Mouse (Mus musculus) CD4-positive helper T cell, adult 2 months (primary cell): ENCODE measurements around the gene Mob1b.

Experiments
- DNase-seq: peaks from one replicate; pipeline ENCODE4 v3.0.0-alpha.2; 2012; ENCODE audit warnings: low read depth, missing footprints, low spot score

Mob1b gene

DNA sequence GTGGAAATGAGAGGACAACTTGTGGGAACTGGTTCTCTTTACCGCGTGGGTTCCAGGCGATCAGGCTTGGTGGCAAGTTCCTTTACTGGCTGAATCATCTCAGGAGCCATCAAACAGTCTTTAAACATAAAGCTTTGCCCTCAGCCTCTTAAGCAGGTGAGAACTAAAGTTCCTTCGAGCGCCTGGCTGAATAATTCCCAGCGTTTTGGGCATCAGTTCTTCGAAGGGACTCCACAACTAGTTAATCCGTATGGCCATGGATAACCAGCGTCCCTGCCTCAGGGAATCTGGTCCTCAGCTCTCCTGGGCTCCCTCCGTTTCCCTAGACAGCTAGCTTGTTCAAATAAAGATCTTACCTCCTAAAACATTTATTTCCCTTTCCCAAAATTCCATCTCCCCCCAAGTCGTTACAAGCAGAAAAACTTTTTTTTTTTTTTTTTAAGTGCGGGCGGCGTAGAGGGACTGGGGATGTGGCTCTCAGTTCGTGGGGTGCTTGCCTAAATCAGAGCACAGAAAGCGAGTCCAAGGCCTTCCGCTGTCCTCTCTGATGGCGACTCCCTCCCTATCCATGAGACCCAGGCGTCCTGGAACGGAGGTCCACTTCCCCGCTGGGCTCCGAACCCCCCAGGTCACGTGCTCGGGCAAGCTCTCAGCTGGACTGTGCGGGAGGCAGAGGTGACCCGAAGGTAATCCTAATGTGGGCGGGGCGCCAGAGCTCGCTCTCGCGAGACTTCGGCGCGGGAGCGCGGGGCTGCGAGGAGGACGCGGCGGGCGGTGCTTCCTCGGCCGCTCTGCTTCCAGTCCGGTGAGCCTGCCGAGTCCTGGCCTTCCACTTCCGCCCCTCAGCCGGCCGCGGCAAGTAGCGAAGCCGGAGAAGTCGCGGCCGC lies at the start of gene Mob1b:
Gene Mob1b (plus strand): TSS at position 740 of the 887 bp plus-strand sequence.
- DNase-seq = peak; percentile 95

DNA sequence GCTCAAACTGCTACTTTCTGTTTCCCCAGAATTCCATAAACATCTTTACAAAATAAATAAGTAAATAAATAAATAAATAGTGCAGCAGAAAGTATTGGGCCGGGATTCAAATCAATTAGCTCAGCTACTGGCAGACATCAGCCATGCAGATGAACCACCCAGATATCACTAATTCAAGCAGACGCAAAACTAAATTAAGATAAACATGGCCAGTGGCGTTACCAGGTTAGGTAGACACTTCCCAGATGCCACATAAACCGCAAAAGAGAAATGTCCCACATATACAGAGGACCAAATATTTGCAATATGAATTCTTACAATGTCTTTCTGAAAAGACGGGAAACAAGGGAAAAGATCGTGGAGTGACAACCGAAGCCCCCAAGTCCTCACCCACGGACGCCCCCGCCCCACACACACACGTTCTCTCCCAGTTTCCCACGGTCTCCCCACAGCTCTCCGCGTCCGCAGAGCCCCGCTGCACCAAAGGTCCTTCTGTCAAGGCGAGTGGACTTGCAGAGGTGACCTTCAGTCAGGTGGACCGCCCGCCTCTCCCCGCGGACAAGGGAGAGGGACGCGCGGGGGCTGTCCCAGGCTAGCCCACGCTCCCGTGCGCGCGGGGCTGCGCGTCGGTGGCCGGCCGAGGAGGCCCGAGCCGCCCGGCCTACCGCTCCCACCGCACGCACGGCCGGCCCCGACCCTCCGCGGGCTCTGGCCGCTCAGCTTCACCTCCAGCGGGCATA lies 45.8 kb upstream of the Mob1b start:
- no peak for DNase-seq

DNA sequence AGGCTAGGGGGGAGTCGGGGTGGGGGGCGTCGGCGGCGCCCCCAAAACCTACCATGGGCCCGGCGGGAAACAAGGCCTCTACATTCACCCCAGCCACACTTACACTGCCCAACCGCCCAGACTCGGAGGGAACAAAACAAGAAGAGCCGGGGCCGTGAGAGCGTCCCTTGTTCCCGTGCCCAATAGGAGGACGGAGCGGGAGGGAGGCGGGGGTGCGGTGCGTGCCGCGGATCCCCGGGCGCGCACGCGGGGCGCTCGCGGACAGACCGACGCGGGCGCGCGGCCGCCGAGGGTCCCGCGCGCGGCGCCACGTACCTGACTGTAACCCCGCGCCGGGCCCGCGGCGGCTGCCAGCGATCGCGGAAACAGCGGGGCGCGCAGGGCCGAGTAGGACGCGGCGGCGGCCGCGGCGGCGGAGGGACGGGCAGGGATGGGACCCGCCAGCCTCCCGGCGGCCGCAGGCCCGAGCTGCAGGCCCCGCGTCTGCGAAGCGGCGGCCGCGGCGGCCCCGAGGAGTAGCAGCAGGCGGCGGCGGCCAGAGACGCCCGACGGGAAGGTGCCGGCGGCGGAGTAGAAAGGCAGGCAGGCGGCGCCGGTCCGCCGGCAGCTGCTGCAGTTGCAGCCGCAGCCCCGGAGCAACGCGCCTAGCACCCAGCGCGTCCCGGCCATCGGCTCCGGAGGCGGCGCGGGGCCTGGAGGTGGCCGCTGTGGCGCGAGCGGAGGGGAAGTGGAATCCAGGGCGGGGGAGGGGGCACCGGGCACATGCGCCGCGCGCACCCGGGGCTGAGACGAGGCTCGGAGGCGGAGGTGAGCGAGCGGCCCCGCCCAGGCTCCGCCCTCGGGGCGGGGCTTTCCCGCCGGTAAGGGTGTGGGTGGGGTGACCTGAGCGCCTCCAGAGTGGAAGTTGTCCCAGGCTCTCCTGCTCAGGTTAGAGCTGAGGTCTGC lies 44.9 kb upstream of the Mob1b start, which contains the start of gene Grsf1:
Gene Grsf1 (minus strand): TSS at position 729 of the 945 bp plus-strand sequence.
- DNase-seq = peak; percentile 92

DNA sequence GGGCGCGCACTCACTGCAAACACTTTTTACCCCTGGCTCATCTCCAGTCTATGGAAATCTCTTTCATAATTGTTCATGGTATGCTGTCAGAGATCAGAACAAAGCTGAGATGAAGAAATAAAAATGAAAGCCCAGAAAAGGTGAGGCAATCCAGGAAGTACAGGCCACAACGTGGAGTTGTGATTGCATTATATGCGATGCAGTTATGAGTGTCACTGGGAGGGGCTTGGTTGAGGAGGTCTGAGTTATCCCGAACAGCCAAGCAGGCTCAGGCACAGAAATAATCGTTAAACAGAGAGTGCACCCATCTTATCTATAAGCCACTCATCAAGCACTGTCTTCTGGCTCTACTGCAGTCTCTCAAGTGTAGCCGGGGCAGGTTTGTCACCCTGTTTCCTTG lies 41.7 kb upstream of the Mob1b start:
- no peak for DNase-seq

DNA sequence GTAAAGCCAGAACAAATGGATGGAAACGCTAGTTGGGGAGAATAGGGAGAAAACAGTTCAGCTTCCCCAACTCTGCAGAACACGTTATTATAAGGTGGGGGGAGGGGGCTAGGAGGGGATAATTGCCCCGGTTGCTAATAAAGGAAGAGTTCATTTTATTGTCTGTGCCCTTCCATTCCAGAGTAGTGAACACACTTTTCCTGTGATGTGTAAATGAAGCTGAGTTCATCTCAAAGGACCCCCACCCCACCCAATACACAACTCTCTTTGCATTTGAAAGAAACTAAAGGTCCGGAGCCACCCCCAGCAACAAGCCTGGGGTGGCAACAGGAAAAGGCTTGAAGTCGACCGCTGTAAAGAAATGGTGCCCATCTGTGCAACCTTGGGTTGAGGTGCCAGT lies 41.3 kb upstream of the Mob1b start:
- no peak for DNase-seq

DNA sequence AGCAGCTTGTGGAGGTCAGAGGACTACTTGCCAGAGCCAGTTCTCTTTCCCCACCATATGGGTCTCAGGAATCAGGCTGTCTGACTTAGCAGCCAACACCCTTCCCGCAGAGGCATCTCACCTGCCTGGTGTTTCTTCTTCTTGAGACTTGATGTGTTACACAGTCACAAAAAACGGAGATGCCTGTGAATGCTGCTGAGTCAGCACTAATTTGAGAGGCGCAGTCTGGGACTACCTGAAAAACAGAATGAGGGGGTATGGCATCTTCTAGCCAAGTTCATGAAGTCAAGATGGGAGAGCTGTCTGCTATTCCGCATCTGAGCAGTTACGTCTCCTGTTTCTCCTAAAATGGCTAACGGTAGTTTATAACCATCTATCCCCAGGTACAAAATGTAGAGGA lies 40.1 kb upstream of the Mob1b start:
- no peak for DNase-seq

DNA sequence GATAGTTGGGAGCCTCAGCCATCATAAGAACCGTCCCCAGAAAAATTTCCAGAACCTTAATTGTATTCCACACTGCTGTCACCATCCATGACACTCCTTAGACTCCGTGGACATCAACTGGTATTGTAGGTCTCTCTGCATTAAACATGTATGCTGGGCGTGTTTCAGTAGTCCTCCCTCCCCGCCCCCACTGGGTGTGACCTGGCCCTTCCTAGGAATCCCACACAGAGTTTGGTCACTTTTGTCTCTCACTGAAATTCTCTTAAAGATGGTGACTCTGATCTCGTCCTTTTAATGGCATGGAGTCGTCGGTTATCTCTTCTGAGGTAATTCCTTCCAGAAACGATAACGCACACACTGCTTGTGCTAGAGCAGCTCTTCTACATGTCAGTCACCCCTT lies 36.9 kb upstream of the Mob1b start:
- DNase-seq = no peak

DNA sequence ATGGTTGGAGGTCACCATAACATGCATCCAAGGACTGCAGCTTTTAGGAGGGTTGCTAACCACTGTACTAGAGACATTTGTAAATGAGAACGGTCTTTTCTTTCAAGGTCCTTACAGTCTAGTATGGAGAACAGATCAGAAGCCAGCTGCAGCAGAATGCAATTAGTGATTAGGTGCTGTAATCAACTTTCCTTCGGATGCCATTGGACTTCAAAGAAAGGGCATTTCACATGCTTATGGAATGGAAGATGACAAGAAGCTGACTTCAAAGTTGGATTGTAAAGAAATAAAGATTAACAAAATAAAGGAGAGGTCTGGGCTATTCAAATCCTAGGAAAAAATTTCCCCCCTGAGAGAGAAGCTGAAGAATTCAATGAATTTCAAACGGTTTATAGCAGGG lies 36.4 kb upstream of the Mob1b start:
- DNase-seq = no peak

DNA sequence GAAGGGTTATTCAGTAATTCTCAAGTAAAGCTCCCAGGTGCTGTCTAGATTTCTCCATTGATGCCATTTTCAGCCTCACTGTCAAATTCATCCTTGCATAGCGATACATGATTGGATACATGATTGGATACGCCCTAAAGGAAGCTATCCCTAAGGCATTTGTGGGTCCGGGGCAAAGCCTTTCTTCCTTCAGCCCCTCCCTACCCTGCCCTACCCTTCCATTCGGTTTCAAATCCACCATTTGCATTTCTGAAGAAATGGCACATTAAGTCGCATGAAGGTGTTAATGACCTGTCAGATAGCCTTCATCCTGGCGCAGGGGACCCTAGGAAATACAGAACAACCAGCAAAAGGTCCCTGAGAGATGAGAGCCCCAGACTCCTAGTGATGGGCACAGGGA lies 35.3 kb upstream of the Mob1b start:
- no peak for DNase-seq

DNA sequence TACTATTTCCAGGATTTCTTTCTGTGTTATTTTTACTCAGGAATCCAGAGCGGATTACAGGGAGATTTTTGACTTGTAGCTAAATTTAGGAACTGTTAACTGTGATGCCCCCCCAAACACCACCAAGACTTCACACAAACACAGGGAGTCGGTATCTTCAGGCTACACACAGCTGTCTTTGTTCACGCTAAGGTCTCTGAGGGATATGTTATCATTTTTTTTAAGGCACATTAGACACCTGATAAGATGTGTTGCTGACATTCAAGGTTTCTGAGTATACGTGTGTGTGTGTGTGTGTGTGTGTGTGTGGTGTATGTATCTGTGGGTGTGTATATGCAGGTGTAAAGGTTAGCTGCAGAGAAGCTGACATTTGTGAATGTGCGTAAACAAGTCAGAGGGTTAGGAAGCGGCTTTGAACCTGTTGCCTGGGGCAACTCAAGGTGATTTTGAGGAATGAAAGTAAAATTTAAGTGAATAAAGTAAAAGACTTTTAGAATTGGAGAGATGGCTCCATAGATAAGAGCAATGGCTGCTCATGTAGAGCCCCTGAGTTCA lies 34.8 kb upstream of the Mob1b start:
- DNase-seq = no peak

DNA sequence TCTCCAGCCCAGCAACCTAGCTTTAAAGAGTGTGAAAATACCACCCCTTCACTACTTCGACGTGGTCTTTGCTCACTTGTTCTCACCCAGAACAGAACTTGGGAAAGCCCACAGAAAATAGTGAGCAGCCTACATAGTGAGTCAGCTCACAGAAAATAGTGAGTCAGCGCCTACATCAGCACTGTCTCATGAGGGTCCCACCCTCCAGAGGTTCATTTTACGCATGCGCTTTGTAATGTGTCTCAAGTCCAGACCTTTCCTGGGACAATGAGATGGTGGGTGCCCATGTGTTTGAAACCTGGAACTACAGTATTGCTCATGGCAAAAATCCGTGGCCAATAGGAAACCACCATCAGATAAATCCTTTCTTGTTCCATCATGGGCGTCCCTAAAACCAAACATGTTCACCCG lies 32.7 kb upstream of the Mob1b start:
- no peak for DNase-seq

DNA sequence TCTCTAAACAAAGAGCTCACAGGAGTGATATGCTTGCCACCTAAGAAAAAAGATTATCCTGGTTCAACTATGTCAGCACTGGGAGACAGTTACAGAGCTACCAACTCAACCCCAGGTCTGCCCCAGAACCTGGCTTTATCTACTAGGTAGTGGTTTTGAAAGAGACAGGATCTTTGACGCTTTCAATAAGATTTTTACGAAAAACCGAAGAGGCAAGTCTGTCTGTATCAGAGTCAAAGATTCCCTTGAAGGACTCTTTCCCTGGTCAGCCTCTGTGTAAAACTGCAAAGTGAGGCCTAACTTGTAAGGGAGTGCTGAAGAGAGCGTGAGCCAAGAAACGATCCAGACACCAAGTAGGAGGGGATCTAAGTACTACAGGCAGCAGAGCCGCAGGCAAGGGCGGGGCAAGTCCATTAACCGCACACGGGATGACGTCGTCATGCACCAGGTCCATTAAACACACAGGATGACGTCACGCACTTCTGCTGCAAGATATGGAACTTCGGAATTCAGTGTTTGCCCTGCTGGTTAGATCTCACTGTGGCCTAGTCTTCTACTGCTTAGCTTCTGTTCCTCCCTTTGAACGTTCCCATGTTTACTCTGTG lies 32.0 kb upstream of the Mob1b start:
- DNase-seq = no peak

DNA sequence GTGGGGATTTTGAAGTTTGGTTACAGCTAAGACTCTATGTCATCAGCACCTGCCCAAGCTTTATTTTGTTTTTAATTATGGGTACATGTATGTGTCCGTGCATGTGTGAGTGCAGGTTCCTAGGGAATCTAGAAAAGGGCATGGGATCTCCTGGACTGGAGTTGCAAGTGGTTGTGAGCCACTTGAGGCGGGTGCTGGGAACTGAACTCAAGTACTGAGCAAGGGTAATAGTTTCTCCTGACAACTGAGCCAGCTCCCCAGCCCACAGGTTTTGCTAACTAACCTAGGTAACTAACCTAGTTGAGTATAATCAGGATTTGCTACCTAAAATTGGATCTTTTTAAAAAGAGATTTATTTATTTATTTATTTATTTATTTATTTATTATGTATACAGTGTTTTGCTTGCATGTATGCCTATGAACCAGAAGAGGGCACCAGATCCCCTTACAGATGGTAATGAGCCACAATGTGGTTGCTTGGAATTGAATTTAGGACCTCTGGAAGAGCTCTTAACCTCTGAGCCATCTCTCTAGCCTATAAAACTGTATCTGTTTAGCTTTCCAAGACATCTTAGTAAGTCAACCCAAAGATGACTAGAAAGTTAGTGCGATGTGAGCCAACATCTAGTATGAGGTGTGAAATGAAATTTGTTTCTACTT lies 31.2 kb upstream of the Mob1b start:
- peak; percentile 32 for DNase-seq

DNA sequence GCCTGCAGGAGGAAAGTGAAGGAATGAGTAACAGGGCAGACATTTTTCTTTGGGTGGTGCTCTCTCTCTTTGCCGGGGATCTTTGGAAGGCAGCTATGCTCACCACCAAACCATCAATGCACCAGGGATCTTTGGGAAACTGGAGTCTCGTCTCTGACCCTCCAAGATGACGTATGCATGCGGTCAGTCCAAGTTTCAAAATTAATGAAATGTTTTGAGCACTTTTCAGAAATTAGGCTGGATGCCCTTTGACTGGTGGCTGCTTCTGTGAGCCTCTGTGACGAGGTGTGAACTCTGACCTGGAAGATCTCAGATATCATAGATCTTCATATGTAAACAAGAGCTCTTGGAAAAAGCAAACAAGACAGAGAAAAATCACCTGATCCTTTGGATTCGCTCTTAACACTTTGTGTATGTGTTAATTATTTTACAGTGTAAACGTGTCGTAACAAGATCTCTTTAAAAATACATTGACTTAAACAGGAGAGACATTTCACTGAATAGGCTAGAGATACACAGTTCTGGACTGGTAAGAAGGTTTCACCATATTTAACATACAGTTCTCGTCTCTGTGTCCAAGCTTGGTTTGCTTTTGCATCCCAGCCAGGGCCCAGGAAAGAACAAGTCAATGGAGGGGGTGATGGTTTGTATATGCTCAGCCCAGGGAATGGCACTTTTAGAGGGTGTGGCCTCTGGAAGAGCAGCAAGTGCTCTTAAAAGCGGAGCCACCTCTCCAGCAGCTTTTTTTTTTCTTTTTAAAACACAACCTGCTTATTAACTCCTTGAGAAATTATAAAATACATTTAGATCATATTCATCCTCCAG lies 29.8 kb upstream of the Mob1b start:
- DNase-seq = no peak

DNA sequence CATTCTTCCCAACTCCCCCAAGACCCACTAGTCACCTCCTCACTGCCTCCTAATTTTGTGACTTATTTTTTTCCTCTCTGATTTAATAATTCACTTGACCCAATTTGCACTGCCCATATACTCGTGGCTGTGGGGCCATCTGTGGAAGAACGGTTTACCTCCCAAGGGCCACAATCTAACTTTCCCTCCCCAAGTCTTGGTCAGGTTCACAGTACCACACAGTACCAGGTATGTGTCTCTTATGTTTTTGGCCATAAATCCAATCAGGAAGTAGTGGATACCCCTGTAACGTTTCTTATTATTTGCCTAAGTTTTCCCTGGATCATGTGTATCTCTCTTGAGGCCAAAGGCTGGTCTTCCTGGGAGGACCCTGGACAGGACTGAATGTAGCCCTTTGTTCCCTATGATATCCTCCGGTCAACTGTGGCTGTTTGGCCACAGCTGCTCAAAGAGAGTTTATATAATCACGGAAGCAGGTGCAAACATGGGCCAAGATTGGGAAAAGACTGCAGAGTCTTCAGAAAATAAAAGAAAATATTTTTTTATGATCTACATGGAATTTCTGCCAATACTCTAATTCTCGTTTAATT lies 29.1 kb upstream of the Mob1b start:
- DNase-seq = no peak

DNA sequence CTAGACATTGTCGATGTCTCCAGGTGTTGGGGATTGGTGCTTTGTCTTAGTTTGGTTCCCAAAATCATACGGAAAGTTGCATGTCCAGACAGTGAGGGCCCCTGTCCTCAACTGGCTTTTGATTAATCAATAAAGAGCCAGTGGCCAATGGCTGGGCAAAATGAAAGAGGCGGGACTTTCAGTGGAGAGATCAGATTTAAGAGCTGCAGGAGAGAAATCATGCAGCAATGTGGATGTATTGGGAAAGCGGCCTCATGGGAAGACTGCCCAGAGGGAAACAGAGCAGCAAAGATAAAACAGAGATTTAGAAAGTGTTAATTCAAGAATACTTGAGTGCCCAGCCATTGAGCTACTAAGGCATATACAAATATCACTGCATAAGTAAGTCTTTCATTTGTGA lies 28.1 kb upstream of the Mob1b start:
- no peak for DNase-seq

DNA sequence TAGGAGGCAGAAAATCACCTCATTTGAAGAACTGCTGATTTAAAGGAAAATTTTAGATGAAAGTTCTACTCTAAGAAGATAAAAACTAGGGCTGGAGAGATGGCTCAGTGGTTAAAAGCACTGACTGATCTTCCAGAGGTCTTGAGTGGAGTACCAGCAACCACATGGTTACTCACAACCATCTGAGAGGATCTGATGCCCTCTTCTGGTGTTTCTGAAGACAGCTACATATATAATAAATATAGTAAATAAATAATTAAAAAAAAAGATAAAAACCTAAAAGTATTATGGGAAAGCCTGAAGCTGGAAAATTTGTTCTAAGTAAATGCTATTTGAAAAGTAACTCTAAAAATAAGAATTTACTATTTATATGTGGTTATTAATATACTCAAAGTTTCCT lies 27.6 kb upstream of the Mob1b start:
- DNase-seq = no peak

DNA sequence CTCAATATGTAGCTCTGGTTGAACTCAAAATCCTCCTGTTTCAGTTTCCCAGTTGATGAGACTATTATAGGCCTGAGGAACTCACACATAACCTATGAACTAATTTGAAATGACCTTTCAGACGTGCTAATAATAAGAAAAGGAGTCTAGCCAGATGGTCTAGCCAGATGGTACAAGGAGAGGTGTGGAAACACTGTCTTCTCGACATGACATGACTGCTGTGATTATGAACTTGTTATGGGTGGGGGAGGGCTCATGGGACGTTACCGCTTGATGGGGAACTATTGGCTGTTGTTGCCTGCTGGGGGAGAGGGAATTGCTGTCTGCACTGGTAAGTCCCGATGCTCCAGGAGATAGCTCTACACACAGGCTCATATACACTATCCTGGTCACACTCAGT lies 23.4 kb upstream of the Mob1b start:
- DNase-seq = no peak

DNA sequence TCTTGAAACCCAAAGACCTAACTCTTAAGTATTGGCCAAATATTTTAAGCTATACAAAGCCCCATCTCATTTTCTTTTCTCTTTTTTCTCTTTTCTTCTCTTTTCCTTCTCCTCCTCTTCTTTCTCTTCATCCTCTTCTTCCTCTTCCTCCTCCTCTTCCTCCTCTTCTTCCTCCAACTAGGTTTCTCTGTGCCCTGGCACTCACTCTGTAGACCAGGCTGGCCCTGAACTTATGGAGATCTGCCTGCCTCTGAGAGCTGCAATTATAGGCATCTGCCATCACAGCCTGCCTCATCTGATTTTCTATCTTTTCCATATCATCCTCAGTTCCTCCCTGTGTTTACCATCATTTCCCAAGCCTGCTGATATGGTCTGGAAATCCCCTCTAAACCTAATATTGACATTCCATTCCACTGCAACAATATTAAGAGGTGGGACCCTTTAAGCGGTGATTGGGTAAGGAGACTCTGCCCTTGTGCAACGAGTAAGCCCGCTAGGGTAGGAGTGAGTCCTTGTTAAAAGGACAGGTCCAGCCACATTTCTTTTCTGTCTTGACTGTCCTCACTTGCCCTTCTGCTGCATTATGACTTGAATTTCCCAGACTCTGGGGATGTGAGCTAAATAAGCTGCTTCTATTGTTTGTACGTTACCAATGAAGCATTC lies 21.3 kb upstream of the Mob1b start:
- no peak for DNase-seq
